Comparison of ENCODE assay signal across 8 mouse cellular contexts in genomic region chr10:44004221-44004751, GRCm38 (mm10).
A peak's percentile ranks its signal among the peaks of the same experiment; 100 is the strongest.
DNase-seq lines count a peak whose midpoint lies in the region; ATAC-seq and TF ChIP-seq lines count a peak whose summit lies in the region.

No protein-coding gene starts in this region.

- H3K9ac ChIP-seq in heart, embryonic 11.5 days (ENCODE audit: low read depth, low read length) = peak overlapping the region; percentile 39; the same call in 1 of the 2 replicates
- peak overlapping the region; percentile 46 for H3K9ac ChIP-seq in lung, postnatal 0 days (replicated peaks; ENCODE audit: low read depth)
- no peak overlapping the region for H3K9ac ChIP-seq in stomach, embryonic 15.5 days

- no peak for TF ChIP-seq EP300 in lung, postnatal 0 days (IDR thresholded peaks at IDR 0.05)

- H3K9me3 ChIP-seq in heart, embryonic 11.5 days (replicated peaks; ENCODE audit: control insufficient read depth, low read length) = no peaks in the 10 kb centered on the region
- no peaks in the 10 kb centered on the region for H3K9me3 ChIP-seq in lung, postnatal 0 days (ENCODE audit: low read length)
- no peaks in the 10 kb centered on the region for H3K9me3 ChIP-seq in stomach, embryonic 15.5 days

- TF ChIP-seq CTCF in lung, postnatal 0 days (IDR thresholded peaks at IDR 0.05) = no peak

- H3K4me2 ChIP-seq in heart, embryonic 11.5 days = peak overlapping the region; percentile 74
- peak overlapping the region; percentile 73 for H3K4me2 ChIP-seq in lung, postnatal 0 days (replicated peaks; ENCODE audit: low read depth, low read length)
- H3K4me2 ChIP-seq in stomach, embryonic 15.5 days = peak overlapping the region; percentile 87

- peaks cover 7% of the 10 kb centered on the region; the same call in 1 of the 2 replicates for H3K4me1 ChIP-seq in heart, embryonic 11.5 days (ENCODE audit: control insufficient read depth, insufficient read depth, low read length)
- H3K4me1 ChIP-seq in lung, postnatal 0 days (ENCODE audit: insufficient read depth, low read depth, low read length) = no peaks in the 10 kb centered on the region
- H3K4me1 ChIP-seq in stomach, embryonic 15.5 days = peaks cover 24% of the 10 kb centered on the region

- H3K36me3 ChIP-seq in heart, embryonic 11.5 days (ENCODE audit: control insufficient read depth, insufficient read depth, low read length) = no peaks in the 10 kb centered on the region
- no peaks in the 10 kb centered on the region for H3K36me3 ChIP-seq in lung, postnatal 0 days (ENCODE audit: insufficient read depth, low read length)
- no peaks in the 10 kb centered on the region for H3K36me3 ChIP-seq in stomach, embryonic 15.5 days

- DNase-seq in ovary, postnatal 10 days (ENCODE audit: low spot score) = peak; percentile 21
- DNase-seq in ovary, adult 18-20 months (ENCODE audit: low spot score) = no peak
- peak; percentile 40 for DNase-seq in brain, adult 2 months (ENCODE audit: low read depth, low spot score)
- DNase-seq in kidney, adult 8-10 months = peak; percentile 25 to 45
- peak; percentile 38 for DNase-seq in lung, postnatal 0 days (ENCODE audit: low spot score)
- no peak for DNase-seq in left cerebral cortex, adult 18-20 months (ENCODE audit: low spot score in 2 of 2)

- no peak overlapping the region for H3K27ac ChIP-seq in heart, embryonic 11.5 days (ENCODE audit: low read depth, low read length)
- H3K27ac ChIP-seq in lung, postnatal 0 days (ENCODE audit: low read length) = no peak overlapping the region
- no peak overlapping the region for H3K27ac ChIP-seq in stomach, embryonic 15.5 days

- 2% methylated on average over 32 of the region's 33 CpGs for WGBS in heart, embryonic 11.5 days (ENCODE audit: insufficient replicate concordance)
- WGBS in lung, postnatal 0 days = 4% methylated on average over 33 of the region's 33 CpGs
- 4% methylated on average over 33 of the region's 33 CpGs for WGBS in stomach, embryonic 15.5 days

- peak overlapping the region; percentile 63 for H3K4me3 ChIP-seq in heart, embryonic 11.5 days (ENCODE audit: low read depth, low read length)
- peak overlapping the region; percentile 86 for H3K4me3 ChIP-seq in lung, postnatal 0 days (ENCODE audit: low read depth, low read length)
- H3K4me3 ChIP-seq in stomach, embryonic 15.5 days (replicated peaks) = peak overlapping the region; percentile 73

- no peak for ATAC-seq in heart, embryonic 11.5 days (replicated peaks; ENCODE audit: insufficient number of reproducible peaks, low FRiP score, low TSS enrichment)
- no peak for ATAC-seq in lung, postnatal 0 days
- ATAC-seq in stomach, embryonic 15.5 days (ENCODE audit: insufficient read depth, low FRiP score, low read depth) = no peak

- peaks cover 75% of the 10 kb centered on the region for H3K27me3 ChIP-seq in heart, embryonic 11.5 days (ENCODE audit: control insufficient read depth, insufficient read depth, low read length)
- H3K27me3 ChIP-seq in lung, postnatal 0 days (replicated peaks; ENCODE audit: insufficient read depth, low read length) = peaks cover 23% of the 10 kb centered on the region; the same call in 1 of the 2 replicates
- peaks cover 30% of the 10 kb centered on the region for H3K27me3 ChIP-seq in stomach, embryonic 15.5 days (replicated peaks)

Comparison
In these comparisons a context has a peak if more than half of its experiments do, and no peak if none do; other contexts are left out.
1. DNase-seq: peak in ovary, postnatal 10 days (single experiment), brain, adult 2 months (single experiment), kidney, adult 8-10 months (2 of 2) and lung, postnatal 0 days (single experiment); none in ovary, adult 18-20 months (single experiment) and left cerebral cortex, adult 18-20 months (0 of 2).
2. Peak in every context shown above with its lines, with median percentiles within 50 percentile points of each other: H3K4me2 ChIP-seq and H3K4me3 ChIP-seq.